Mouse (Mus musculus) heart, embryonic 15.5 days (tissue): ENCODE data around the gene Gm49601. TPM values are rescaled to one million over a fixed set of nuclear protein-coding genes. Genes with fewer than 3 reads are reported as not detected.

Experiments
- ATAC-seq: fragments of 200-750 bp; cut with Nextera tagmentation; replicated peaks from 2 replicates; pipeline ENCODE4 v1.8.0; 2017; ENCODE audit warnings: low read depth, moderate TSS enrichment; ENCODE audit not compliant: insufficient number of reproducible peaks, insufficient read depth, low FRiP score
- H3K27ac ChIP-seq: fragments of 300-500 bp; sonication (generic); 2 replicates; pipeline ENCODE4 v1.5.1; 2015; ENCODE audit warnings: mild to moderate bottlenecking, inconsistent platforms
- H3K27me3 ChIP-seq: fragments of 300-500 bp; sonication (generic); 2 replicates; pipeline ENCODE4 v1.6.1; 2015; ENCODE audit warnings: inconsistent platforms
- H3K36me3 ChIP-seq: fragments of 300-500 bp; sonication (generic); 2 replicates; pipeline ENCODE4 v1.6.1; 2015; ENCODE audit warnings: mild to moderate bottlenecking, inconsistent platforms
- H3K4me1 ChIP-seq: fragments of 300-500 bp; sonication (generic); replicated peaks from 2 replicates; pipeline ENCODE4 v1.6.1; 2015; ENCODE audit warnings: inconsistent platforms
- H3K4me2 ChIP-seq: fragments of 300-500 bp; sonication (generic); 2 replicates; pipeline ENCODE4 v1.6.1; 2015; ENCODE audit warnings: inconsistent platforms, mild to moderate bottlenecking, moderate library complexity
- H3K4me3 ChIP-seq: fragments of 300-500 bp; sonication (generic); 2 replicates; pipeline ENCODE4 v1.5.1; 2015; ENCODE audit warnings: mild to moderate bottlenecking, inconsistent platforms
- H3K9ac ChIP-seq: fragments of 300-500 bp; sonication (generic); 2 replicates; pipeline ENCODE4 v1.6.1; 2015; ENCODE audit warnings: mild to moderate bottlenecking, inconsistent platforms
- H3K9me3 ChIP-seq: fragments of 300-500 bp; sonication (generic); replicated peaks from 2 replicates; pipeline ENCODE4 v1.6.1; 2016; ENCODE audit warnings: inconsistent platforms
- WGBS: fragments of 180-500 bp; shearing (Covaris S2); methylation state at CpG from one replicate; pipeline ENCODE4 v1.1.7; 2015; ENCODE audit warnings: mixed read lengths; 5-methylcytosine and 5-hydroxymethylcytosine counted together
- polyA plus RNA-seq: library from polyadenylated mRNA; unstranded; fragments of >200 nt; fragmentation: Nextera tagmentation; extraction: Ambion mirVana; gene quantifications from 2 replicates; pipeline ENCODE4 v1.2.1, GENCODE M21; 2015

The Gm49601 gene
- polyA plus RNA-seq, 1 experiment from 2014 or later, result 0.94 TPM

GRCm38 (mm10) chr16:18620601-18621361, 5.4 kb downstream of the Gm49601 start:
- Histone ChIP-seq H3K4me3 (peak overlapping the region; percentile 58), H3K4me1 (peaks cover 32% of the 10 kb centered on the region), H3K27ac (no peak overlapping the region), H3K36me3 (no peaks in the 10 kb centered on the region), H3K9me3 (no peaks in the 10 kb centered on the region), H3K4me2 (peak overlapping the region; percentile 98), H3K9ac (peak overlapping the region; percentile 53), H3K27me3 (peaks cover 98% of the 10 kb centered on the region)
- peak; percentile 5; the same call in 1 of the 2 replicates for ATAC-seq
- WGBS, result 2% methylated on average over 74 of the region's 74 CpGs

GRCm38 (mm10) chr16:18620201-18620600, 6.0 kb downstream of the Gm49601 start:
- Histone ChIP-seq H3K9me3 (no peaks in the 10 kb centered on the region), H3K27me3 (peaks cover 92% of the 10 kb centered on the region), H3K9ac (no peak overlapping the region), H3K4me3 (peak overlapping the region; percentile 58), H3K27ac (no peak overlapping the region), H3K36me3 (no peaks in the 10 kb centered on the region), H3K4me2 (peak overlapping the region; percentile 98), H3K4me1 (peaks cover 26% of the 10 kb centered on the region)
- no peak for ATAC-seq
- 40% methylated on average over 6 of the region's 6 CpGs for WGBS

- WGBS, result 53% methylated on average over 4 of the region's 4 CpGs
- Histone ChIP-seq H3K4me1 (peaks cover 25% of the 10 kb centered on the region), H3K9ac (no peak overlapping the region), H3K4me2 (no peak overlapping the region), H3K36me3 (no peaks in the 10 kb centered on the region), H3K9me3 (no peaks in the 10 kb centered on the region), H3K27ac (no peak overlapping the region), H3K4me3 (no peak overlapping the region), H3K27me3 (peaks cover 81% of the 10 kb centered on the region)
- no peak for ATAC-seq
Measured at GRCm38 (mm10) chr16:18619110-18619509, 7.1 kb downstream of the Gm49601 start.

GRCm38 (mm10) chr16:18618297-18618696, 7.9 kb downstream of the Gm49601 start:
- ATAC-seq, result no peak
- WGBS, result 64% methylated on average over 2 of the region's 2 CpGs

GRCm38 (mm10) chr16:18617370-18618065, 8.7 kb downstream of the Gm49601 start:
- H3K4me2 ChIP-seq, result peak overlapping the region; percentile 56
- H3K4me1 ChIP-seq, result peaks cover 25% of the 10 kb centered on the region
- no peak overlapping the region for H3K27ac ChIP-seq
- H3K4me3 ChIP-seq, result peak overlapping the region; percentile 25; the same call in 1 of the 2 replicates
- no peaks in the 10 kb centered on the region for H3K36me3 ChIP-seq
- H3K9ac ChIP-seq, result no peak overlapping the region
- peaks cover 75% of the 10 kb centered on the region for H3K27me3 ChIP-seq
- ATAC-seq, result peak; percentile 28; the same call in 1 of the 2 replicates
- H3K9me3 ChIP-seq, result no peaks in the 10 kb centered on the region
- WGBS, result 1% methylated on average over 27 of the region's 27 CpGs

More at GRCm38 (mm10) chr16:18618297-18618696, 7.9 kb downstream of the Gm49601 start:
- H3K4me3 ChIP-seq, result no peak overlapping the region
- H3K27ac ChIP-seq, result no peak overlapping the region
- H3K27me3 ChIP-seq, result peaks cover 80% of the 10 kb centered on the region
- peaks cover 25% of the 10 kb centered on the region for H3K4me1 ChIP-seq
- no peaks in the 10 kb centered on the region for H3K36me3 ChIP-seq
- H3K9me3 ChIP-seq, result no peaks in the 10 kb centered on the region
- H3K4me2 ChIP-seq, result no peak overlapping the region
- no peak overlapping the region for H3K9ac ChIP-seq

- no peak for ATAC-seq
- WGBS, result 76% methylated on average over 3 of the region's 3 CpGs
- H3K4me2 ChIP-seq, result no peak overlapping the region
- no peaks in the 10 kb centered on the region for H3K36me3 ChIP-seq
- H3K27me3 ChIP-seq, result peaks cover 64% of the 10 kb centered on the region
- no peak overlapping the region for H3K27ac ChIP-seq
- H3K9me3 ChIP-seq, result no peaks in the 10 kb centered on the region
- peaks cover 15% of the 10 kb centered on the region for H3K4me1 ChIP-seq
- H3K9ac ChIP-seq, result no peak overlapping the region
- H3K4me3 ChIP-seq, result no peak overlapping the region
Measured at GRCm38 (mm10) chr16:18613301-18613700, 12.9 kb downstream of the Gm49601 start.

GRCm38 (mm10) chr16:18611752-18612151, 14.5 kb downstream of the Gm49601 start:
- no peak overlapping the region for H3K9ac ChIP-seq
- no peak overlapping the region for H3K4me3 ChIP-seq
- 46% methylated on average over 13 of the region's 13 CpGs for WGBS
- no peaks in the 10 kb centered on the region for H3K9me3 ChIP-seq
- H3K27me3 ChIP-seq, result peaks cover 58% of the 10 kb centered on the region
- no peak overlapping the region for H3K27ac ChIP-seq
- H3K4me1 ChIP-seq, result peaks cover 15% of the 10 kb centered on the region
- H3K36me3 ChIP-seq, result no peaks in the 10 kb centered on the region
- no peak for ATAC-seq
- no peak overlapping the region for H3K4me2 ChIP-seq

GRCm38 (mm10) chr16:18609099-18609498, 17.1 kb downstream of the Gm49601 start:
- Histone ChIP-seq H3K36me3 (no peaks in the 10 kb centered on the region), H3K4me3 (no peak overlapping the region), H3K4me1 (peaks cover 27% of the 10 kb centered on the region), H3K4me2 (no peak overlapping the region), H3K9ac (no peak overlapping the region), H3K27ac (no peak overlapping the region), H3K9me3 (no peaks in the 10 kb centered on the region), H3K27me3 (peaks cover 52% of the 10 kb centered on the region)
- 57% methylated on average over 2 of the region's 2 CpGs for WGBS
- no peak for ATAC-seq

- H3K4me3 ChIP-seq, result no peak overlapping the region
- H3K27ac ChIP-seq, result no peak overlapping the region
- H3K4me2 ChIP-seq, result no peak overlapping the region
- H3K9me3 ChIP-seq, result no peaks in the 10 kb centered on the region
- H3K36me3 ChIP-seq, result no peaks in the 10 kb centered on the region
- peaks cover 45% of the 10 kb centered on the region for H3K27me3 ChIP-seq
- no peak overlapping the region for H3K9ac ChIP-seq
- no peak for ATAC-seq
- peaks cover 31% of the 10 kb centered on the region for H3K4me1 ChIP-seq
- 19% methylated on average over 11 of the region's 11 CpGs for WGBS
Measured at GRCm38 (mm10) chr16:18608226-18608625, 18.0 kb downstream of the Gm49601 start.

GRCm38 (mm10) chr16:18605705-18606104, 20.5 kb downstream of the Gm49601 start:
- peaks cover 29% of the 10 kb centered on the region for H3K4me1 ChIP-seq
- ATAC-seq, result no peak

GRCm38 (mm10) chr16:18604267-18604701, 21.9 kb downstream of the Gm49601 start:
- Histone ChIP-seq H3K36me3 (no peaks in the 10 kb centered on the region), H3K27me3 (peaks cover 19% of the 10 kb centered on the region; the same call in 1 of the 2 replicates), H3K9me3 (no peaks in the 10 kb centered on the region), H3K4me3 (no peak overlapping the region), H3K4me1 (peaks cover 29% of the 10 kb centered on the region), H3K27ac (peak overlapping the region; percentile 65), H3K9ac (0 out of 2 replicates have a peak overlapping the region, but pooled peaks have one; percentile 24), H3K4me2 (no peak overlapping the region)
- WGBS, result 36% methylated on average over 8 of the region's 8 CpGs
- ATAC-seq, result peak; percentile 70

More at GRCm38 (mm10) chr16:18605705-18606104, 20.5 kb downstream of the Gm49601 start:
- Histone ChIP-seq H3K36me3 (no peaks in the 10 kb centered on the region), H3K9ac (no peak overlapping the region), H3K4me2 (no peak overlapping the region), H3K27me3 (peaks cover 30% of the 10 kb centered on the region), H3K9me3 (no peaks in the 10 kb centered on the region), H3K27ac (no peak overlapping the region), H3K4me3 (no peak overlapping the region)
- WGBS, result 89% methylated on average over 5 of the region's 5 CpGs
